Mouse (Mus musculus) bone marrow macrophage, adult 2 months (primary cell): ENCODE measurements around the gene Bik. TPM values are rescaled to one million over a fixed set of nuclear protein-coding genes. Genes with fewer than 3 reads are reported as not detected.
A peak's percentile ranks its signal among the peaks of the same experiment; 100 is the strongest.

Source experiments
- H3K27ac ChIP-seq: 2 replicates; pipeline ENCODE4 v1.5.1; 2012; ENCODE audit warnings: low read depth, low read length; ENCODE audit not compliant: insufficient read depth
- H3K4me1 ChIP-seq: 2 replicates; pipeline ENCODE4 v1.6.1; 2012; ENCODE audit warnings: low read length; ENCODE audit not compliant: control insufficient read depth, insufficient read depth
- H3K4me3 ChIP-seq: 2 replicates; pipeline ENCODE4 v1.5.1; 2012; ENCODE audit warnings: mild to moderate bottlenecking, low read length, moderate library complexity; ENCODE audit not compliant: insufficient read depth
- CTCF ChIP-seq: IDR thresholded peaks from 2 replicates; pipeline ENCODE4 v1.5.1; 2012; ENCODE audit warnings: low read depth, mild to moderate bottlenecking, low read length, moderate library complexity
- POLR2A ChIP-seq: IDR thresholded peaks from 2 replicates; pipeline ENCODE4 v1.6.1; 2012; ENCODE audit warnings: mild to moderate bottlenecking, low read depth, low read length, borderline replicate concordance
- polyA plus RNA-seq: library from polyadenylated mRNA; stranded (reverse); fragments of >200 nt; gene quantifications from 2 replicates; pipeline ENCODE4 v1.2.4, GENCODE M21; 2012; ENCODE audit not compliant: missing spikeins, insufficient read depth, insufficient read length

The Bik gene
- polyA plus RNA-seq, 1 experiment, result 1.2 TPM

GRCm38 (mm10) chr15:83512489-83513281 is 14.0 kb upstream of the Bik start:
- TF ChIP-seq CTCF, result no peak
- Histone ChIP-seq H3K4me3 (no peak overlapping the region), H3K27ac (no peak overlapping the region), H3K4me1 (peaks cover 4% of the 10 kb centered on the region; the same call in 1 of the 2 replicates)

GRCm38 (mm10) chr15:83515018-83515417 is 11.6 kb upstream of the Bik start:
- Histone ChIP-seq H3K27ac (no peak overlapping the region), H3K4me3 (no peak overlapping the region), H3K4me1 (no peaks in the 10 kb centered on the region)
- TF ChIP-seq POLR2A, result no peak

GRCm38 (mm10) chr15:83518215-83519048 is 8.2 kb upstream of the Bik start:
- TF ChIP-seq CTCF (peak; percentile 68), POLR2A (no peak)
- Histone ChIP-seq H3K27ac (no peak overlapping the region), H3K4me1 (no peaks in the 10 kb centered on the region), H3K4me3 (no peak overlapping the region)

- no peaks in the 10 kb centered on the region for H3K4me1 ChIP-seq
- no peak overlapping the region for H3K27ac ChIP-seq
- H3K4me3 ChIP-seq, result no peak overlapping the region
- TF ChIP-seq CTCF (no peak), POLR2A (no peak)
Observed at GRCm38 (mm10) chr15:83520861-83521382, 5.7 kb upstream of the Bik start.

- Histone ChIP-seq H3K4me1 (0 out of 2 replicates have a peak, but pooled peaks cover 2% of the 10 kb centered on the region), H3K4me3 (no peak overlapping the region)
- TF ChIP-seq CTCF, result no peak
- TF ChIP-seq POLR2A, result no peak
Observed at GRCm38 (mm10) chr15:83523196-83523595, 3.5 kb upstream of the Bik start.

GRCm38 (mm10) chr15:83523638-83524332 is 2.9 kb upstream of the Bik start:
- TF ChIP-seq CTCF (no peak), POLR2A (no peak)
- H3K4me3 ChIP-seq, result no peak overlapping the region
- 0 out of 2 replicates have a peak, but pooled peaks cover 2% of the 10 kb centered on the region for H3K4me1 ChIP-seq
- no peak overlapping the region for H3K27ac ChIP-seq

More at GRCm38 (mm10) chr15:83523196-83523595, 3.5 kb upstream of the Bik start:
- no peak overlapping the region for H3K27ac ChIP-seq

- Histone ChIP-seq H3K4me1 (0 out of 2 replicates have a peak, but pooled peaks cover 2% of the 10 kb centered on the region), H3K27ac (no peak overlapping the region), H3K4me3 (no peak overlapping the region)
- TF ChIP-seq POLR2A (no peak), CTCF (no peak)
Observed at GRCm38 (mm10) chr15:83524333-83524729, 2.3 kb upstream of the Bik start.

GRCm38 (mm10) chr15:83527092-83527437 is 403 bp downstream of the Bik start:
- peak overlapping the region; percentile 68 for H3K4me3 ChIP-seq

GRCm38 (mm10) chr15:83527747-83528146 is 1.1 kb downstream of the Bik start:
- no peak overlapping the region for H3K27ac ChIP-seq
- H3K4me1 ChIP-seq, result 0 out of 2 replicates have a peak, but pooled peaks cover 2% of the 10 kb centered on the region
- no peak overlapping the region for H3K4me3 ChIP-seq
- TF ChIP-seq CTCF, result no peak
- no peak for TF ChIP-seq POLR2A

More at GRCm38 (mm10) chr15:83527092-83527437, 403 bp downstream of the Bik start:
- Histone ChIP-seq H3K4me1 (0 out of 2 replicates have a peak, but pooled peaks cover 2% of the 10 kb centered on the region), H3K27ac (no peak overlapping the region)
- no peak for TF ChIP-seq CTCF
- TF ChIP-seq POLR2A, result no peak
